Mouse (Mus musculus): ENCODE results near the gene Slc44a2.

Gene Slc44a2

GRCm38 (mm10) chr9:21332161-21333061 is 11.9 kb downstream of the Slc44a2 start:
- DNase-seq (ENCODE audit: extremely low spot score) = no peak

GRCm38 (mm10) chr9:21333523-21333922 is 13.0 kb downstream of the Slc44a2 start:
- DNase-seq (ENCODE audit: extremely low spot score) = no peak

GRCm38 (mm10) chr9:21334747-21335146 is 14.2 kb downstream of the Slc44a2 start:
- no peak for DNase-seq (ENCODE audit: extremely low spot score)

GRCm38 (mm10) chr9:21335391-21335790 is 14.9 kb downstream of the Slc44a2 start:
- no peak for DNase-seq (ENCODE audit: extremely low spot score)

GRCm38 (mm10) chr9:21336491-21336890 is 16.0 kb downstream of the Slc44a2 start:
- DNase-seq (ENCODE audit: extremely low spot score) = no peak

- DNase-seq (ENCODE audit: extremely low spot score) = peak; percentile 40
These were observed 17.2 kb downstream of the Slc44a2 start for GRCm38 (mm10) chr9:21337652-21338051.

GRCm38 (mm10) chr9:21340411-21340810 is 19.9 kb downstream of the Slc44a2 start:
- DNase-seq (ENCODE audit: extremely low spot score) = no peak

- DNase-seq (ENCODE audit: extremely low spot score) = no peak
These were observed 26.3 kb downstream of the Slc44a2 start for GRCm38 (mm10) chr9:21346627-21347365.

- DNase-seq (ENCODE audit: extremely low spot score) = no peak
These were observed 27.7 kb downstream of the Slc44a2 start for GRCm38 (mm10) chr9:21348152-21348551.

- DNase-seq (ENCODE audit: extremely low spot score) = no peak
These were observed 30.7 kb downstream of the Slc44a2 start for GRCm38 (mm10) chr9:21351178-21351577.

GRCm38 (mm10) chr9:21351702-21352377 is 31.3 kb downstream of the Slc44a2 start:
- no peak for DNase-seq (ENCODE audit: extremely low spot score)

- DNase-seq (ENCODE audit: extremely low spot score) = peak; percentile 21
These were observed 32.2 kb downstream of the Slc44a2 start for GRCm38 (mm10) chr9:21352463-21353372.

- DNase-seq (ENCODE audit: extremely low spot score) = no peak
These were observed 32.8 kb downstream of the Slc44a2 start for GRCm38 (mm10) chr9:21353373-21353686.

GRCm38 (mm10) chr9:21354796-21355195 is 34.3 kb downstream of the Slc44a2 start:
- no peak for DNase-seq (ENCODE audit: extremely low spot score)

GRCm38 (mm10) chr9:21356981-21357718 is 36.7 kb downstream of the Slc44a2 start:
- DNase-seq (ENCODE audit: extremely low spot score) = peak; percentile 71

- DNase-seq (ENCODE audit: extremely low spot score) = peak; percentile 61
These were observed 46.2 kb downstream of the Slc44a2 start for GRCm38 (mm10) chr9:21366541-21367220.

- peak; percentile 100 for DNase-seq (ENCODE audit: extremely low spot score)
These were observed 47.0 kb downstream of the Slc44a2 start, which contains the start of gene Ilf3 for GRCm38 (mm10) chr9:21367357-21368111. Ilf3 (plus strand) TSS chr9:21367871.

- DNase-seq (ENCODE audit: extremely low spot score) = peak; percentile 83
These were observed 47.7 kb downstream of the Slc44a2 start for GRCm38 (mm10) chr9:21368131-21368584.

- DNase-seq (ENCODE audit: extremely low spot score) = no peak
These were observed 48.6 kb downstream of the Slc44a2 start for GRCm38 (mm10) chr9:21369080-21369479.
